Mouse (Mus musculus): ENCODE data around the gene Acacb. TPM values are rescaled to one million over a fixed set of nuclear protein-coding genes. Genes with fewer than 3 reads are reported as not detected.

Gene Acacb
- total RNA-seq, 4 experiments from 2014 or later = 5.5 to 7.8 (median 6.4) TPM

- DNase-seq (ENCODE audit: low spot score in 2 of 2) = no peak
Measured at GRCm38 (mm10) chr5:114174639-114175038, 28.3 kb downstream of the Acacb start.

- DNase-seq (ENCODE audit: low spot score in 2 of 2) = peak; percentile 40 to 72
Measured at GRCm38 (mm10) chr5:114175596-114176171, 29.3 kb downstream of the Acacb start.

- no peak for DNase-seq (ENCODE audit: low spot score in 2 of 2)
Measured at GRCm38 (mm10) chr5:114176548-114177400, 30.4 kb downstream of the Acacb start.

GRCm38 (mm10) chr5:114177966-114178719, 31.8 kb downstream of the Acacb start:
- DNase-seq (ENCODE audit: low spot score in 2 of 2) = no peak

GRCm38 (mm10) chr5:114179541-114179940, 33.2 kb downstream of the Acacb start:
- no peak for DNase-seq (ENCODE audit: low spot score in 2 of 2)

- DNase-seq (ENCODE audit: low spot score in 2 of 2) = no peak
Measured at GRCm38 (mm10) chr5:114183493-114183892, 37.2 kb downstream of the Acacb start.

GRCm38 (mm10) chr5:114187108-114187507, 40.8 kb downstream of the Acacb start:
- no peak for DNase-seq (ENCODE audit: low spot score in 2 of 2)

- no peak for DNase-seq (ENCODE audit: low spot score in 2 of 2)
Measured at GRCm38 (mm10) chr5:114188900-114189464, 42.6 kb downstream of the Acacb start.

GRCm38 (mm10) chr5:114194161-114194560, 47.8 kb downstream of the Acacb start:
- DNase-seq (ENCODE audit: low spot score in 2 of 2) = no peak

- no peak for DNase-seq (ENCODE audit: low spot score in 2 of 2)
Measured at GRCm38 (mm10) chr5:114199116-114199777, 52.9 kb downstream of the Acacb start.

- no peak for DNase-seq (ENCODE audit: low spot score in 2 of 2)
Measured at GRCm38 (mm10) chr5:114206158-114206557, 59.8 kb downstream of the Acacb start.

- DNase-seq (ENCODE audit: low spot score in 2 of 2) = no peak
Measured at GRCm38 (mm10) chr5:114213183-114213582, 66.8 kb downstream of the Acacb start.

- no peak for DNase-seq (ENCODE audit: low spot score in 2 of 2)
Measured at GRCm38 (mm10) chr5:114218771-114219170, 72.4 kb downstream of the Acacb start.

GRCm38 (mm10) chr5:114226051-114226450, 79.7 kb downstream of the Acacb start:
- DNase-seq (ENCODE audit: low spot score in 2 of 2) = no peak

- no peak for DNase-seq (ENCODE audit: low spot score in 2 of 2)
Measured at GRCm38 (mm10) chr5:114228901-114229300, 82.6 kb downstream of the Acacb start.

- DNase-seq (ENCODE audit: low spot score in 2 of 2) = no peak
Measured at GRCm38 (mm10) chr5:114238924-114239323, 92.6 kb downstream of the Acacb start.

- DNase-seq (ENCODE audit: low spot score in 2 of 2) = no peak
Measured at GRCm38 (mm10) chr5:114239737-114240136, 93.4 kb downstream of the Acacb start.

GRCm38 (mm10) chr5:114246465-114246864, 100.1 kb downstream of the Acacb start:
- no peak for DNase-seq (ENCODE audit: low spot score in 2 of 2)

GRCm38 (mm10) chr5:114248174-114248589, 101.8 kb downstream of the Acacb start:
- DNase-seq (ENCODE audit: low spot score in 2 of 2) = peak; percentile 14 to 35

- DNase-seq (ENCODE audit: low spot score in 2 of 2) = no peak
Measured at GRCm38 (mm10) chr5:114259495-114259894, 113.2 kb downstream of the Acacb start.

- DNase-seq (ENCODE audit: low spot score in 2 of 2) = no peak
Measured at GRCm38 (mm10) chr5:114261494-114261893, 115.2 kb downstream of the Acacb start.
